Mouse (Mus musculus): ENCODE data around the gene Slc12a8.

DNA sequence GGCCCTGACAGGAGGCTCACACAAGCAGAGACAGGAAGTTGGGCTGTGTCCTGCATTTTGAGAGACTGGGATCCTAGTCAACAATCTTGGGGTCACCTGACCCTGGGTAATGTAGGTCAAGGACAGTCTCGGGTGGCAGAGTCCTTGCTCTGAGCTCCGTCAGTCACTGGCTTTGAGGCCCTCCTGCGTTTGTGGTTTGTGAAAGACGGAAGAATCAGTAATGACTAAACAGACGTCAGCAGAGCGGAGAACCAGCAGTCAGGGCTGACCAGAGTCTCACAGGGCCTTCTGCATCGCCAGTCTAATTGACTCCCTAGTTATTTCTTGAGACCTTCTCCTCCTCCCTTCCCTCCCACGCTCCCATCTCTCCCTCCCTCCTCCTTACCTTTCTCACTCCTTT is 14.1 kb downstream of the Slc12a8 start:
- no peak for TF ChIP-seq CTCF (IDR thresholded peaks at IDR 0.05; ENCODE audit: borderline replicate concordance, insufficient read depth, low read length)
- no peak for TF ChIP-seq POLR2A (IDR thresholded peaks at IDR 0.05; ENCODE audit: low read depth, low read length)

Data from embryonic fibroblast, embryonic 13.5 days (primary cell).